Mouse (Mus musculus) E14TG2a.4 (cell line): ENCODE measurements around the gene Ccdc186.

Experiments
- CTCF ChIP-seq: conservative IDR thresholded peaks from 2 replicates; pipeline ENCODE4 v1.5.1; 2014; ENCODE audit warnings: low read length
- NANOG ChIP-seq: IDR thresholded peaks from 2 replicates; pipeline ENCODE4 v1.6.1; 2014; ENCODE audit warnings: borderline replicate concordance, low read length, mixed read lengths
- POU5F1 ChIP-seq: IDR thresholded peaks from 2 replicates; pipeline ENCODE4 v1.6.1; 2014; ENCODE audit warnings: low read length, borderline replicate concordance

DNA sequence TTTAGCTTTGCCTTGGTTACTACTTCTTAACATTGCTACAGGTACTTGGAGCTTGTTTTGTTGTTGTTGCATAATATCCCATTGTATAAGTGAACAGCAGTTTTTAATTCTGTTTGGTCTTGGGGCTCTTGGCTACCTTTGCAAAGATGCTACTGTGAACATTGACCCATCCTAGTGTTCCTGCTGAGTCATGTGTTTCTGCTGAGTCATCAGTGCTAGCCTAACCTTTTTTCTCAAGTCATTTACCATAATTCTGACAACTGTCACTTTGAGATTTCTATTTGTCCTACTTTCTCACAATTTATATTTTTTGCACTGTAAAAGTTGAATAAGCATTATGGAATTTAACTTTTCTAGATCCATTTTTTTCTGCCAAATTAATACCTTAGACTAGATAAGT lies 30.6 kb upstream of the Ccdc186 start:
- TF ChIP-seq CTCF (no peak), NANOG (no peak), POU5F1 (no peak)
